24 mouse cellular contexts compared by ENCODE assay signal in the genomic region with DNA sequence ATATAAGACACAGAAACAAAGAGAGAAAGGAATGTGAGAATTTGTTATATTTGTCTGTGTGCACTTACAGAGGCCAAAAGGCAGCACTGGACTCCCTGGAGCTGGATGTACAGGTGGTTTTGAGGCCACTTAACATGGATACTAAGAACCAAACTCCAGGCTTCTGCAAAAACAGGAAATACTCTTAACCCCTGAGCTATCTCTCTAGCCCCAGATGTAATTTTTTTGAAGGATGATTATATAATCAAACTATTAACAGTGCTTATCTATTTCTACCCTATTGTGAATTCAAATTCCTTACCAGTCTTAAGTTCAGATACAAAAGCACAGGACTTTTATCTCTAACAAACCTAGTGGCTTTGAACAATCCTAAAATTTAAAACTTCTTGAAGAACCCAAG. TPM values are rescaled to one million over a fixed set of nuclear protein-coding genes. Genes with fewer than 3 reads are reported as not detected.
DNase-seq lines count a peak whose midpoint lies in the region; ATAC-seq and TF ChIP-seq lines count a peak whose summit lies in the region.
"Had no signal": no experiment of that assay in that cellular context is flagged by ENCODE, and none has a peak within 500 bp of the region (broad histone marks: within the 10 kb centered on the region; RNA-seq: fewer than 3 reads in every experiment).

No protein-coding gene starts in this region.

- no peak for TF ChIP-seq CTCF in gastrocnemius, adult 2 months (IDR thresholded peaks at IDR 0.05)
- no peak for TF ChIP-seq CTCF in liver, embryonic 14.5 days (IDR thresholded peaks at IDR 0.05; ENCODE audit: low read depth)
- no peak for TF ChIP-seq CTCF in kidney, adult 2 months (conservative IDR thresholded peaks at IDR 0.05; ENCODE audit: insufficient read depth, insufficient read length, low read depth, low read length)

- H3K36me3 ChIP-seq in liver, embryonic 14.5 days (replicated peaks; ENCODE audit: control insufficient read depth, insufficient read depth, low read depth): no peaks in the 10 kb centered on the region
- H3K36me3 ChIP-seq in kidney, adult 2 months (ENCODE audit: control insufficient read depth, insufficient read depth, low read length): no peaks in the 10 kb centered on the region
- H3K36me3 ChIP-seq: embryonic facial prominence, embryonic 13.5 days; heart, embryonic 10.5 days; hindbrain, embryonic 12.5 days had no signal

- H3K9me3 ChIP-seq in liver, embryonic 14.5 days (ENCODE audit: control insufficient read depth, low read length): no peaks in the 10 kb centered on the region
- H3K9me3 ChIP-seq: embryonic facial prominence, embryonic 13.5 days; forebrain, embryonic 12.5 days; heart, embryonic 10.5 days; hindbrain, embryonic 12.5 days had no signal

- H3K4me1 ChIP-seq in liver, embryonic 14.5 days (replicated peaks; ENCODE audit: control insufficient read depth in 2 of 2, insufficient read depth in 2 of 2, low read length in 1 of 2): peaks cover 24 to 26% of the 10 kb centered on the region in 2 experiments
- H3K4me1 ChIP-seq in kidney, adult 2 months (ENCODE audit: control insufficient read depth, insufficient read depth, low read length): peaks cover 19% of the 10 kb centered on the region

- H3K4me3 ChIP-seq in gastrocnemius, adult 2 months: no peak overlapping the region
- no peak overlapping the region for H3K4me3 ChIP-seq in liver, embryonic 14.5 days (ENCODE audit: insufficient read depth in 1 of 2, low read depth in 2 of 2, low read length in 2 of 2)
- H3K4me3 ChIP-seq in kidney, adult 2 months (ENCODE audit: insufficient read depth, low read depth, low read length): no peak overlapping the region
- H3K4me3 ChIP-seq: embryonic facial prominence, embryonic 13.5 days; forebrain, embryonic 12.5 days; heart, embryonic 10.5 days; hindbrain, embryonic 12.5 days had no signal

- H3K4me2 ChIP-seq in liver, embryonic 14.5 days (ENCODE audit: low read depth): peak overlapping the region; percentile 30; the same call in 1 of the 2 replicates
- H3K4me2 ChIP-seq: embryonic facial prominence, embryonic 13.5 days; forebrain, embryonic 12.5 days; hindbrain, embryonic 12.5 days had no signal

- DNase-seq in gastrocnemius, adult 2 months: no peak
- no peak for DNase-seq in gastrocnemius, postnatal 4 days (ENCODE audit: low spot score in 2 of 2)
- peak; percentile 70 for DNase-seq in MEL-GATA-1-ER (ENCODE audit: extremely low read depth, low read depth)
- no peak for DNase-seq in liver, embryonic 14.5 days (ENCODE audit: low read depth in 3 of 3, low spot score in 3 of 3)
- DNase-seq in right cerebral cortex, postnatal 36 days (ENCODE audit: low spot score in 2 of 2): no peak
- no peak for DNase-seq in kidney, adult 2 months
- no peak for DNase-seq in adrenal gland, adult 2 months
- DNase-seq: adrenal gland, adult 8-10 months; adrenal gland, postnatal 36 days; B cell, adult 2 months; cerebellum, adult 11 months; cerebellum, adult 9-10 months; cerebellum, postnatal 25 days; gastrocnemius, postnatal 14 days; heart, postnatal 10 days; heart, postnatal 4 days had no signal

- peak; percentile 51; the same call in 1 of the 2 replicates for ATAC-seq in liver, embryonic 14.5 days (ENCODE audit: insufficient read depth)
- peak; percentile 49 for ATAC-seq in megakaryocyte progenitor cell, adult 5-6 weeks (replicated peaks; ENCODE audit: poor library complexity)
- ATAC-seq: CD4-positive, CD25-positive, alpha-beta regulatory T cell, adult 4 months; forebrain, embryonic 16.5 days; hindbrain, embryonic 16.5 days had no signal

- H3K9ac ChIP-seq in liver, embryonic 14.5 days (replicated peaks): no peak overlapping the region
- H3K9ac ChIP-seq: embryonic facial prominence, embryonic 13.5 days; forebrain, embryonic 12.5 days; hindbrain, embryonic 12.5 days had no signal

- H3K27ac ChIP-seq in gastrocnemius, adult 2 months: 0 out of 2 replicates have a peak overlapping the region, but pooled peaks have one; percentile 32
- no peak overlapping the region for H3K27ac ChIP-seq in liver, embryonic 14.5 days
- H3K27ac ChIP-seq in kidney, adult 2 months (ENCODE audit: insufficient read depth, low read depth, low read length): no peak overlapping the region
- H3K27ac ChIP-seq: embryonic facial prominence, embryonic 13.5 days; forebrain, embryonic 12.5 days; heart, embryonic 10.5 days; hindbrain, embryonic 12.5 days had no signal

- intact Hi-C loops in gastrocnemius, adult 2 months (cut with DNase I): no loop called here

- TF ChIP-seq POLR2A in kidney, adult 2 months (IDR thresholded peaks at IDR 0.05; ENCODE audit: low read depth, low read length): no peak

- no peaks in the 10 kb centered on the region for H3K27me3 ChIP-seq in liver, embryonic 14.5 days (ENCODE audit: control insufficient read depth, insufficient read depth, low read length)
- no peaks in the 10 kb centered on the region for H3K27me3 ChIP-seq in kidney, adult 2 months (replicated peaks; ENCODE audit: control insufficient read depth, insufficient read depth, low read length)
- H3K27me3 ChIP-seq: embryonic facial prominence, embryonic 13.5 days; forebrain, embryonic 12.5 days; hindbrain, embryonic 12.5 days had no signal

- TF ChIP-seq EP300 in liver, embryonic 14.5 days (IDR thresholded peaks at IDR 0.05; ENCODE audit: low read depth): peak; percentile 52

RNA-seq across cellular contexts. Expression of a gene that starts 32.9 kb away (rescaled TPM):
- total RNA-seq in gastrocnemius, adult 2 months (2021): 10 to 100 TPM; 19.8 to 20.2 TPM
- 10 to 100 TPM; 34.6 to 37.7 TPM for total RNA-seq in gastrocnemius, postnatal 4 days (2021)
- 12.3 and 13.8 TPM in 2 replicates for polyA plus RNA-seq in liver, embryonic 14.5 days (2012; rRNA removed)
- 5.3 and 5.4 TPM in 2 replicates for polyA plus RNA-seq in liver, embryonic 14.5 days (2014; fragmentation: Nextera tagmentation; extraction: Ambion mirVana)
- total RNA-seq in megakaryocyte progenitor cell, adult 5-6 weeks (2015): 62.8 and 64.0 TPM in 2 replicates
- total RNA-seq in megakaryocyte progenitor cell, adult 5-6 weeks (2017): 29.6 and 37.2 TPM in 2 replicates
- polyA plus RNA-seq in kidney, adult 2 months (2012; rRNA removed): 51.8 and 63.7 TPM in 2 replicates
- total RNA-seq in adrenal gland, adult 2 months (2021): 10 to 100 TPM; 45.1 to 53.3 TPM
- polyA plus RNA-seq in adrenal gland, adult 2 months (2012; rRNA removed): 128 and 133 TPM in 2 replicates
